Mouse (Mus musculus) regulatory T cell (primary cell): ENCODE results near the gene Tex30.

Experiments
- in situ Hi-C: fragments of 300-600 bp; cut with MboI, MseI; formaldehyde crosslinking; loops from one replicate; pipeline ENCODE4 v1.15.1; 2025; ENCODE audit warnings: high pct_unique_total_duplicates

Gene Tex30

DNA sequence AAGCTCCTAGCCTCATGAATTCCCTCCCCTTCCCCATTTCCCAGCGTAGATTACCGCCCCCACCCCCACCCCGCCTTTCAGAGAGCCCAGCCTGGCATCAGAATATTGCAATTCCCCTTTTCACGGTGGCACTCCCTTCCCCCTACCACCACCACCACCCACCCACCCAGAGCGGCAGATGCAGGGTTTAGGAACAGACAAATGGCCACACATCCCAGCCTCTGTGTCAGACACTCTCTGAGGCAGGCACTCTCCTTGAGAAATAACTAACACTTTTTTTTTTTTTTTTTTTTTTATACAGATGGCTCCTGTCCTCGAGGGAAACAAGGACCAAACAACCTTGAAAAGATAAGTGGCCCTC, 59.7 kb downstream of the Tex30 start:
- in situ Hi-C loops, result no loop called here

DNA sequence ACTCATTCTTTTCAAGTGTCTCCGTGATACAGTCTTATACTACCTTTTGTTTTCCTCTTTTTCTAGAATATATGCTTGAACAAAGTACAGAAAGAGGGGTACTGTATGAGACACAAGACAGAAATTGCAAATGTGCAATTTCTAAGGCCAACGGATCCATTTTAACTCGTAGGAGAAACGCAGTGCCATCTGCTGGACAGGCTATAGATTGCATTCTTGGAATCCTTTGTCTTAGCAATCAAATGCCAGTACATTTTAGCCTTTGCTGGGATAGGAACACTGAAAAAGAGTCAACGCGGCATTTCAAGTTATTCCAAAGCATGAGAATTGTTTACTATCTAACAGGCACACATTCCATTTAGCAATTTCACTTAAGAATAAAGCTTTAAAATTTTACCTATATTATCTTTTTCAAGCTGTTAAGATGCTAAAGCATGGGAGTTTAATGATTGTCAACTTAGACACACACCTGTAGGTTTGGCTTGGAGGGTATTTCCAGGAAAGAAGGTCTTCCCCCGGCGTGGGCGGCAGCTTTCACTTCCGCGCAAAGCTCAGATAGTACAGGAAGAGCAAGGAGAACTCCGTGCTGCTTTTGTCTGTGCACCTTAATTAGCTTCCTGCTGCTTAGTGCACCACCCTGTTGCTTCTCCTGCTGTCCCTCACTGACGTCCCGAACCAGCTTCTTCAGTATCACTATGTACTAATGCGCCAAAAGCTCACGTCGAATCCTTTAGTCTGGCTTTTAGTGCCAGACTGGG, 60.3 kb downstream of the Tex30 start:
- in situ Hi-C loops, result no loop called here
